Mouse (Mus musculus): ENCODE results near the gene Prss8. TPM values are rescaled to one million over a fixed set of nuclear protein-coding genes. Genes with fewer than 3 reads are reported as not detected.

The Prss8 gene
- polyA plus RNA-seq, 1 experiment from 2014 or later: 64.4 TPM

DNA sequence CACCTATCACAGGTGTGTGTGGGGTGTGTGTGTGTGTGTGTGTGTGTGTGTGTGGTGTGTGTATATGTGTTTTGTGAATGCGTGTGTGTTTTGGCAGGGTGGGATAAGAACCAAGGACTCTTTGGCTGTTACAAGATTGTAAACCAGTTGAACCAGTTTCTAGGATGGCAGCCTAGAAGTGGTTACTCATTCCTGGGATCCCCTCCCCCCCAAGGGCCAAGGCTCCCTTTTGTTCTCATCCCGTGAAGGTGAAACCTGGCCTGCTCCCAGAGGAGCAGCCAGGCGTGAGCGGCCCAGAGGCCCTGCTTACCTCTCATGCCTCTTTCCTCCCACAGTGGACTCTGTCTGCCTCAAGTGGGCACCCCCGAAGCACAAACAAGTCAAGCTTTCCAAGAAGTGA lies 4.7 kb downstream of the Prss8 start:
- Histone ChIP-seq H3K9ac (ENCODE audit: low read depth, low read length) (0 out of 2 replicates have a peak overlapping the region, but pooled peaks have one; percentile 31), H3K4me3 (ENCODE audit: low read depth, low read length) (no peak overlapping the region), H3K36me3 (ENCODE audit: control insufficient read depth, insufficient read depth) (peaks cover 12% of the 10 kb centered on the region; the same call in 1 of the 2 replicates), H3K4me1 (replicated peaks; ENCODE audit: control insufficient read depth, insufficient read depth, low read length) (0 out of 2 replicates have a peak, but pooled peaks cover 7% of the 10 kb centered on the region), H3K9me3 (ENCODE audit: control insufficient read depth) (no peaks in the 10 kb centered on the region), H3K4me2 (replicated peaks; ENCODE audit: low read depth) (no peak overlapping the region), H3K27me3 (replicated peaks; ENCODE audit: control insufficient read depth, insufficient read depth, low read length) (no peaks in the 10 kb centered on the region), H3K27ac (ENCODE audit: low read depth, low read length) (peak overlapping the region; percentile 84)
- 32% methylated on average over 5 of the region's 5 CpGs for WGBS
- no peak for TF ChIP-seq CTCF (IDR thresholded peaks at IDR 0.05; ENCODE audit: low read depth)
- ATAC-seq: peak; percentile 70

DNA sequence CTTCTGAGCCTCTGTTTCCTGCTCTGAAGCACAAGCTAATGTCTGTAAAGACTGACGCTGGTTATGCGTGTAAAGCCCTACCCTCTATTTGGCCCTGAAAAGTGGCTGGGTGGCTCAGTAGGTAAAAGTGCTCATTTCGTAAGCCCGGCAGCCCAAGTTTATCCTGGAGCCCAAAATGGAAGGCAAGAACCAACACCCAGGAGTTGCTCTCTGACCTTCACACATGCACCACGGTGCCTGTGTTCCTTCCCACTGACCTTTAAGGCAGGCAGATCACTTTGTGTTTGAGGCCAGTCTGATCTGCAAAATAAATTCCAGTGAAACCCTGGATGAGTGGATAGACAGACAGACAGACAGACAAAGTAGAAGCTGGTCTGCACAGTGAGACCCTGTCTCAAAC lies 6.2 kb downstream of the Prss8 start:
- TF ChIP-seq CTCF (IDR thresholded peaks at IDR 0.05; ENCODE audit: low read depth): no peak
- H3K36me3 ChIP-seq (ENCODE audit: control insufficient read depth, insufficient read depth): peaks cover 14% of the 10 kb centered on the region; the same call in 1 of the 2 replicates
- 0 out of 2 replicates have a peak, but pooled peaks cover 7% of the 10 kb centered on the region for H3K4me1 ChIP-seq (replicated peaks; ENCODE audit: control insufficient read depth, insufficient read depth, low read length)
- no peaks in the 10 kb centered on the region for H3K9me3 ChIP-seq (ENCODE audit: control insufficient read depth)
- 69% methylated on average over 5 of the region's 5 CpGs for WGBS
- no peak overlapping the region for H3K4me2 ChIP-seq (replicated peaks; ENCODE audit: low read depth)
- H3K4me3 ChIP-seq (ENCODE audit: low read depth, low read length): no peak overlapping the region
- H3K9ac ChIP-seq (ENCODE audit: low read depth, low read length): no peak overlapping the region
- ATAC-seq: no peak
- no peaks in the 10 kb centered on the region for H3K27me3 ChIP-seq (replicated peaks; ENCODE audit: control insufficient read depth, insufficient read depth, low read length)
- H3K27ac ChIP-seq (ENCODE audit: low read depth, low read length): no peak overlapping the region

DNA sequence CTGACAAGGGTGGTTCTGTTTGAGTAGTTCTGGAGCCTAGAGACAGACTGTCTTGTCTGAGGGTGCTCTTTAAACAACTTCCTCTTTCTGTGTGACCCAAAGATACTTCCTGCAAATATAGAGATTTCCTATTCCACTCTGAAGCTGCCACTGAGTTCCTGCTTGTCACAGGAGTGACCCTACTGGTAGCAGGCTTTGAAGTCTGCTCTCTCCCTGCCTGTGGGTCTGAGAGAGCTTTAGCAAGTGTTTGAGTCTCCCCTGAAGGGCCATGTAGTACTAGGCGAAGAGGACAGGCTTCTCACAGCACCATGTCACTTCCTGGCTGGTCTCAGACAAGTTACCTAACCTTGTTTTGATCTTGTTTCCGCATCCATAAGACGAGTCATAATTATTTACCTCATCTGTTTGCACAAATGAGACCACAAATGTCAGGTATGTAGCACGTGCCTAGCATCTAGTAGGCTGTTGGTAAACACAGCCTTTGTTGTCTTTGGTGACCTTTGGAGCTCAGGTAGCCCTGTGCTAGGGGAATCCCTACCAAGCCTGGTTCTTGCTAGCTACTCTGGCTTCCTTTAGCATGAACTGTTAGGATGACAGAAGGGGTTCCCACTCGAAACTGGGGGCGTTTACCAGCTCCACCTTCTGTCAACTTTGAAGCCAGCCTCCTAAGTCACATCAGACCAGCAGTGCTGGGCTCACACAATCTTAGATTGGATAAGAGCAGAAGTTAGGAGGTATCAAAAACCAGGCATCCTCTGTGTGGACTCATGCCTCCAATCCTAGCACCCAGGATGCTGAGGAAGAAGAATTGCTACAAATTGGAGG lies 7.2 kb downstream of the Prss8 start:
- Histone ChIP-seq H3K4me3 (ENCODE audit: low read depth, low read length) (no peak overlapping the region), H3K27ac (ENCODE audit: low read depth, low read length) (peak overlapping the region; percentile 73; the same call in 1 of the 2 replicates), H3K9me3 (ENCODE audit: control insufficient read depth) (no peaks in the 10 kb centered on the region), H3K9ac (ENCODE audit: low read depth, low read length) (no peak overlapping the region), H3K4me1 (replicated peaks; ENCODE audit: control insufficient read depth, insufficient read depth, low read length) (0 out of 2 replicates have a peak, but pooled peaks cover 7% of the 10 kb centered on the region), H3K27me3 (replicated peaks; ENCODE audit: control insufficient read depth, insufficient read depth, low read length) (no peaks in the 10 kb centered on the region), H3K4me2 (replicated peaks; ENCODE audit: low read depth) (no peak overlapping the region), H3K36me3 (ENCODE audit: control insufficient read depth, insufficient read depth) (peaks cover 14% of the 10 kb centered on the region; the same call in 1 of the 2 replicates)
- no peak for ATAC-seq
- WGBS: 47% methylated on average over 6 of the region's 6 CpGs
- no peak for TF ChIP-seq CTCF (IDR thresholded peaks at IDR 0.05; ENCODE audit: low read depth)

DNA sequence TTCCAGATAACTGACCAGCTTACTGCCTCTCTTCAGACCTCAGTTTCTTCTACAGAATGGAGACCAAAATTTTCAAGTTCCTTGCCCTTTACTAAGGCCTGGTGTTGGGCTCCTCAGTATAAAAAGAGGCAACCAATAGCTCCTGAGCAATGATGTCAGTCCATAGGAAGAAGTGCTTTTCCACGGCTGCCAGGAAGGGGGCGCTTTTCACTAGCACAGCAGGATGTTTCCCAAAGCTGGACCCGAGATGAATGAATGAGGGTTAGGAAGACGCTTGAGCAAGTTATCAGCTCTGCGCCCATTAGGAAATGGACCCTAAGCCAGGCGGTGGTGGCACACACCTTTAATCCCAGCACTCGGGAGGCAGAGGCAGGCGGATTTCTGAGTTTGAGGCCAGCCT lies 8.4 kb downstream of the Prss8 start:
- TF ChIP-seq CTCF (IDR thresholded peaks at IDR 0.05; ENCODE audit: low read depth): peak; percentile 74
- Histone ChIP-seq H3K27ac (ENCODE audit: low read depth, low read length) (no peak overlapping the region), H3K36me3 (ENCODE audit: control insufficient read depth, insufficient read depth) (peaks cover 13% of the 10 kb centered on the region; the same call in 1 of the 2 replicates), H3K27me3 (replicated peaks; ENCODE audit: control insufficient read depth, insufficient read depth, low read length) (no peaks in the 10 kb centered on the region), H3K4me3 (ENCODE audit: low read depth, low read length) (no peak overlapping the region), H3K4me1 (replicated peaks; ENCODE audit: control insufficient read depth, insufficient read depth, low read length) (0 out of 2 replicates have a peak, but pooled peaks cover 7% of the 10 kb centered on the region), H3K9me3 (ENCODE audit: control insufficient read depth) (no peaks in the 10 kb centered on the region), H3K9ac (ENCODE audit: low read depth, low read length) (no peak overlapping the region), H3K4me2 (replicated peaks; ENCODE audit: low read depth) (no peak overlapping the region)
- no peak for ATAC-seq
- 52% methylated on average over 8 of the region's 8 CpGs for WGBS

DNA sequence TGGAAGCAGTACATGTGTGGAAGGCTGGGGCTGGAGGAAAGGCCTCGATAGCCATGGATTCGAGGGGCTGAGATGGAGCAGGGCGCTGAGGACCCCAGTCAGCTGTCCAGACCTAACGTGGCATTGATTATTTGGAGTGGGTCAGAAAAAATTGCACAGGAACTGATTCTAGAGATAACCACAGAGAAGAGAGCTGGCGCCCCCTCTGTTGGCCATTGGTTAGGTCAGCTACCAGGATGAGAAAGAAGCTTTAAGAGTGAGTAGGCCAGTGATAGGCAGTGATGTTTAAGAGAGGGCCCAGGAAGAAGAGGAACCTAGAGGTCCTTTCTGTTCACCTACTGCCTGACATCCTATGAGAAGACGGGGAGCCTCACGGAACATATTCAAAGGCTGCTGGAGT lies 10.6 kb downstream of the Prss8 start:
- H3K4me3 ChIP-seq (ENCODE audit: low read depth, low read length): no peak overlapping the region
- H3K27ac ChIP-seq (ENCODE audit: low read depth, low read length): no peak overlapping the region
- no peak overlapping the region for H3K4me2 ChIP-seq (replicated peaks; ENCODE audit: low read depth)
- no peaks in the 10 kb centered on the region for H3K9me3 ChIP-seq (ENCODE audit: control insufficient read depth)
- WGBS: 72% methylated on average over 7 of the region's 7 CpGs
- no peak for ATAC-seq
- 0 out of 2 replicates have a peak, but pooled peaks cover 7% of the 10 kb centered on the region for H3K4me1 ChIP-seq (replicated peaks; ENCODE audit: control insufficient read depth, insufficient read depth, low read length)
- H3K36me3 ChIP-seq (ENCODE audit: control insufficient read depth, insufficient read depth): peaks cover 16% of the 10 kb centered on the region; the same call in 1 of the 2 replicates
- H3K27me3 ChIP-seq (replicated peaks; ENCODE audit: control insufficient read depth, insufficient read depth, low read length): no peaks in the 10 kb centered on the region
- TF ChIP-seq CTCF (IDR thresholded peaks at IDR 0.05; ENCODE audit: low read depth): peak; percentile 63
- H3K9ac ChIP-seq (ENCODE audit: low read depth, low read length): no peak overlapping the region

DNA sequence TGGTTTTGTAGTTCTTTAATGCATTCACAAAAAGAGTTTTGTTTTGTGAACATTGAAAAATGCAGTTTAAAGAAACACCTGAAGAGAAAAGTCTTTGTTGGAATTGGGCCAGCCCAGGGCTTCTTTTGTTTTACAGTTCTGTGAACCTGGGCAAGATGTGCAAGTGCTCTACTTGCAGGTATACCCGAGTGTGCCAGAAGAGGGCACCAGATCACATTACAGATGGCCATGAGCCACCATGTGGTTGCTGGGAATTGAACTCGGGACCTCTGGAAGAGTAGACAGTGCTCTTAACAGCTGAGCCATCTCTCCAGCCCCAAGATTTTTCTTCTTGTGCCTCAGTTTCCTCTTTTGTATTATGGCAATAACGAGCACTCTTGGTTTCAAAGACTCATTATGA lies 11.7 kb downstream of the Prss8 start:
- no peaks in the 10 kb centered on the region for H3K9me3 ChIP-seq (ENCODE audit: control insufficient read depth)
- H3K9ac ChIP-seq (ENCODE audit: low read depth, low read length): no peak overlapping the region
- ATAC-seq: no peak
- peak; percentile 76 for TF ChIP-seq CTCF (IDR thresholded peaks at IDR 0.05; ENCODE audit: low read depth)
- no peaks in the 10 kb centered on the region for H3K27me3 ChIP-seq (replicated peaks; ENCODE audit: control insufficient read depth, insufficient read depth, low read length)
- H3K27ac ChIP-seq (ENCODE audit: low read depth, low read length): no peak overlapping the region
- 62% methylated on average over 3 of the region's 3 CpGs for WGBS
- H3K4me2 ChIP-seq (replicated peaks; ENCODE audit: low read depth): no peak overlapping the region
- 0 out of 2 replicates have a peak, but pooled peaks cover 4% of the 10 kb centered on the region for H3K4me1 ChIP-seq (replicated peaks; ENCODE audit: control insufficient read depth, insufficient read depth, low read length)
- peaks cover 16% of the 10 kb centered on the region; the same call in 1 of the 2 replicates for H3K36me3 ChIP-seq (ENCODE audit: control insufficient read depth, insufficient read depth)
- no peak overlapping the region for H3K4me3 ChIP-seq (ENCODE audit: low read depth, low read length)
